Mouse (Mus musculus) adrenal gland, postnatal 25 days (tissue): ENCODE results near the gene Prr3. TPM values are rescaled to one million over a fixed set of nuclear protein-coding genes. Genes with fewer than 3 reads are reported as not detected.
A peak's percentile ranks its signal among the peaks of the same experiment; 100 is the strongest.
"Not testable (repeated sequence)": the region's sequence is repeated elsewhere in the genome, so short reads cannot be mapped to it uniquely, and the experiment has no call there.

Experiments used
- DNase-seq: peaks from one replicate; pipeline ENCODE4 v3.0.0; 2021; ENCODE audit warnings: mixed read lengths
- total RNA-seq: library from RNA; stranded (reverse); gene quantifications from 2 replicates; pipeline ENCODE4 v1.2.3, GENCODE M21; 2021

The Prr3 gene
- total RNA-seq, 1 experiment from 2014 or later = 26.8 TPM

GRCm38 (mm10) chr17:35998545-35999305 lies 18.7 kb upstream of the Prr3 start:
- no peak for DNase-seq

GRCm38 (mm10) chr17:35997713-35998510 lies 17.9 kb upstream of the Prr3 start:
- DNase-seq = no peak

- peak; percentile 90 for DNase-seq
These were observed 16.9 kb upstream of the Prr3 start for GRCm38 (mm10) chr17:35996949-35997348.

GRCm38 (mm10) chr17:35994879-35995240 lies 14.8 kb upstream of the Prr3 start:
- no peak for DNase-seq

- peak; percentile 78 for DNase-seq
These were observed 14.3 kb upstream of the Prr3 start for GRCm38 (mm10) chr17:35994175-35994878.

- peak; percentile 80 for DNase-seq
These were observed 13.6 kb upstream of the Prr3 start for GRCm38 (mm10) chr17:35993675-35994074.

- DNase-seq = no peak
These were observed 11.7 kb upstream of the Prr3 start for GRCm38 (mm10) chr17:35991781-35992180.

- DNase-seq = no peak
These were observed 1.7 kb upstream of the Prr3 start for GRCm38 (mm10) chr17:35981776-35982175.

GRCm38 (mm10) chr17:35980363-35980754 lies 323 bp upstream of the Prr3 start:
- peak; percentile 62 for DNase-seq

- DNase-seq = no peak
These were observed 1.1 kb downstream of the Prr3 start for GRCm38 (mm10) chr17:35978811-35979400.

GRCm38 (mm10) chr17:35972131-35972530 lies 7.9 kb downstream of the Prr3 start:
- no peak for DNase-seq

- DNase-seq = peak; percentile 99
These were observed 10.3 kb downstream of the Prr3 start, which contains the start of gene Abcf1 for GRCm38 (mm10) chr17:35969418-35970389. Gene Abcf1, minus strand, starts transcription at chr17:35969761.

GRCm38 (mm10) chr17:35967621-35968020 lies 12.4 kb downstream of the Prr3 start:
- no peak for DNase-seq

GRCm38 (mm10) chr17:35963279-35963678 lies 16.8 kb downstream of the Prr3 start:
- DNase-seq = no peak

- no peak for DNase-seq
These were observed 21.4 kb downstream of the Prr3 start for GRCm38 (mm10) chr17:35958533-35959223.

GRCm38 (mm10) chr17:35954665-35955064 lies 25.4 kb downstream of the Prr3 start:
- DNase-seq = no peak

GRCm38 (mm10) chr17:35952559-35952958 lies 27.5 kb downstream of the Prr3 start:
- DNase-seq = not testable (repeated sequence)

GRCm38 (mm10) chr17:35950946-35951345 lies 29.1 kb downstream of the Prr3 start:
- not testable (repeated sequence) for DNase-seq

GRCm38 (mm10) chr17:35939941-35940340 lies 40.1 kb downstream of the Prr3 start:
- DNase-seq = no peak

- no peak for DNase-seq
These were observed 40.9 kb downstream of the Prr3 start for GRCm38 (mm10) chr17:35939108-35939507.
